Comparison of ENCODE assay signal across 1 mouse cellular context in the genomic region with DNA sequence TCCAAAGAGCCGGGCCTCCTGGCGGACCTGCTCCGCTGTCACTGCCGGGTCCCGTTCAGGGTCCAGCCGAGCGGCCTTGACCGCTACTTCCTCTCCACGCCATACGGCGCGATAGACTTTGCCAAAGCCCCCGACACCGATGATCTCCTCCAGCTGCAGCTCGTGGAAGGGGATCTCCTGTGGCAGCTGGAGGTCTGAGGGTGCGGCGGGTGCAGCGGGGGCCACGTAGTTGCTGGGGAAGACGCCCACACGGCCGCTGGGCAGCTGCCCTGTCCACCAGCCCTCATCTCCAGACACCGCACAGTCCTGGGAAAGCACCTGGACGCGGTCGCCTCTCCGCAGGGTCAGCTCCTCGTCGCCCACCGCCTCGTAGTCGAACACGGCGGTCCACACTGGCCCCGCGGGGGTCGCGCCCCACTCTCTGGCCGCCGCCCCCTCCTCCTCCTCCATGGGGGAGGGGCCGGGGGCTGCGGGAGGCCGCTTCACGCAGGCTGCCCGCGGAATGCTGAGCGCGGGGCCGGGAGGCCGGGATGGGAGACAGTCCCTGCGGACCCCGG.
TF ChIP-seq lines count a peak whose summit lies in the region.

No protein-coding gene starts in this region.

TF ChIP-seq in C2C12, 6 proteins besides CTCF, POLR2A, EP300 and RAD21 (continued from another document):
- TF ChIP-seq CEBPB (IDR thresholded peaks at IDR 0.05; ENCODE audit: low read depth) (no peak), USF1 (IDR thresholded peaks at IDR 0.05; ENCODE audit: low read depth) (no peak), MAX (IDR thresholded peaks at IDR 0.05) (no peak), FOSL1 (IDR thresholded peaks at IDR 0.05; ENCODE audit: insufficient read depth, low read length, poor library complexity, severe bottlenecking) (no peak)
TF ChIP-seq in C2C12: peak in this region for 0.
